ENCODE assay signal across 15 mouse cellular contexts in genomic region chr11:21824941-21825340, GRCm38 (mm10).
"Had no signal": no experiment of that assay in that cellular context is flagged by ENCODE, and none has a peak within 500 bp of the region (broad histone marks: within the 10 kb centered on the region; RNA-seq: fewer than 3 reads in every experiment).

No protein-coding gene starts in this region.

- H3K4me3 ChIP-seq: lung, embryonic 15.5 days; megakaryocyte, embryonic 14.5 days; midbrain, embryonic 13.5 days; midbrain, embryonic 15.5 days; neural tube, embryonic 12.5 days; stomach, embryonic 15.5 days had no signal

- DNase-seq: lung, adult 2 months; lung, postnatal 14 days; lung, postnatal 36 days; right cerebral cortex, postnatal 14 days; thymus, adult 2 months; thymus, postnatal 25 days; thymus, postnatal 4 days had no signal

- H3K27ac ChIP-seq: lung, embryonic 15.5 days; macrophage; midbrain, embryonic 13.5 days; midbrain, embryonic 15.5 days; neural tube, embryonic 12.5 days; stomach, embryonic 15.5 days; stomach, postnatal 0 days had no signal
